Mouse (Mus musculus): Measurements from ENCODE around the gene Exosc1.

- no peak for TF ChIP-seq E2F4 (IDR thresholded peaks at IDR 0.05; ENCODE audit: insufficient replicate concordance, low read depth, low read length)
- 0 out of 4 replicates have a peak, but pooled peaks of 1 of the 2 experiments have one; percentile 7 for TF ChIP-seq CTCF (conservative IDR thresholded peaks at IDR 0.05 in 1 of 2, IDR thresholded peaks at IDR 0.05 in 1 of 2; ENCODE audit: low read depth in 2 of 2, low read length in 2 of 2)
- no peak for TF ChIP-seq IRF4 (IDR thresholded peaks at IDR 0.05; ENCODE audit: low read depth, low read length)
- TF ChIP-seq MAX (IDR thresholded peaks at IDR 0.05; ENCODE audit: low read length), result no peak
- no peak for TF ChIP-seq MAFK (IDR thresholded peaks at IDR 0.05; ENCODE audit: insufficient replicate concordance, low read length)
Measured at GRCm38 (mm10) chr19:41902848-41903593, 30.2 kb downstream of the Exosc1 start.

All from CH12.LX (cell line).